Mouse (Mus musculus) c-Kit-negative CD71-positive TER-119-positive erythroid progenitor cells, embryonic 14.5 days (primary cell): ENCODE measurements around the gene Snapc4.

Experiments
- DNase-seq: peaks from one replicate; pipeline ENCODE4 v3.0.0-alpha.2; 2013; ENCODE audit warnings: low read depth, low spot score

Snapc4 gene

GRCm38 (mm10) chr2:26341510-26341981 is 38.9 kb downstream of the Snapc4 start:
- DNase-seq = no peak

DNA sequence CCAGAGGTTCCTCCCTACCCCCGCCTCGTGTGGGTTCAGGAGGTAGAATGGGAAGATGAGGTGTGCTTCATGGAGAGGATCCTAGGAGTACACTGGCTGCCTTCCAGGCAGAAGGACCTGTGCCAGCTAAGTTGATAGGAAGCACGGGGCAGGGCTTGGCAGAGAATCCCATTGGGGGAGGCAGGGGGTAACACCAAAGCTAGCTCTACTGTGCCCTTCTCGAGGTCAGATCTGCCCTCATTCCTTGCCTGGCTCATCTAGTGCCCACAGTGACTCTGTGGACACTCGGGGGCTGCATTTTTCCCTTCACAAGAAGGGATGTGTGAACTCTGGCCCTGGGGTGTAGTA is 41.3 kb downstream of the Snapc4 start:
- DNase-seq = no peak

- no peak for DNase-seq
These were observed 41.9 kb downstream of the Snapc4 start for GRCm38 (mm10) chr2:26338302-26339203.

- no peak for DNase-seq
These were observed 49.8 kb downstream of the Snapc4 start for GRCm38 (mm10) chr2:26330702-26331101.

- DNase-seq = no peak
These were observed 50.4 kb downstream of the Snapc4 start for GRCm38 (mm10) chr2:26330056-26330468.

GRCm38 (mm10) chr2:26329402-26329801 is 51.1 kb downstream of the Snapc4 start:
- DNase-seq = no peak

- no peak for DNase-seq
These were observed 52.6 kb downstream of the Snapc4 start for GRCm38 (mm10) chr2:26327852-26328251.

- DNase-seq = peak; percentile 33
These were observed 54.9 kb downstream of the Snapc4 start for GRCm38 (mm10) chr2:26325386-26326181.

GRCm38 (mm10) chr2:26324917-26325316 is 55.5 kb downstream of the Snapc4 start:
- no peak for DNase-seq

DNA sequence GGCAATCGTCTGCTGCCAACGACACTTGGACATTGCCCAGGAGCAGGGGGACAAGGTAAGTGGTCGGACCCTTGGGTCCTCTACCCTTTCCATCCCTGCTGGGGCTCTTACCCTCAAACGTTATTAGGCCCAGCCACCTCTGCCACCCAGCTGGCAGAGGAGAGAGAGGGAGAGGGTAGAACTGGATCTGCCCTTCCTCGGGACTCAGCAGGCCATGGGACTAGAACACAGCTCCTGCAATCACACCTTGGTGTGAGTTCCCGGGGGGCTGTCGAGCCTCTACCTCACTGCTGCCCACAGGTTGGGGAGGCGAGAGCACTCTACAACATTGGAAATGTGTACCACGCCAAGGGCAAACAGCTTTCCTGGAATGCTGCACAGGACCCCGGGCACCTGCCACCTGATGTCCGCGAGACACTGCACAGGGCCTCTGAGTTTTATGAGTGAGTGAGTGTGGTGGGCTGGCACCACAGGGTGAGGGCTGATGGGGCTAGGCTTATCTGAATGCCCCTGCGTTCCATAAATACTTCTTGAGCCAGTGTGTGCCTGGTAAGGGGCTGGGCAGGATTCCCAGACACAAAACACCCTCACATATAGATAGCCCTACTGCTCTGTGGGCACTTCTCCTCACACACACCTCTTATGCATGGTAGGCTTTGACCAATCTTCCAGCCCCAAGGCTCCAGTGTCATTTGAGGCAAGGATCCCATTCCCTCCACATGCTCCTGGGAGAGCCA is 56.7 kb downstream of the Snapc4 start:
- no peak for DNase-seq

GRCm38 (mm10) chr2:26320245-26321185 is 59.9 kb downstream of the Snapc4 start:
- no peak for DNase-seq

GRCm38 (mm10) chr2:26319519-26320244 is 60.8 kb downstream of the Snapc4 start:
- DNase-seq = no peak

DNA sequence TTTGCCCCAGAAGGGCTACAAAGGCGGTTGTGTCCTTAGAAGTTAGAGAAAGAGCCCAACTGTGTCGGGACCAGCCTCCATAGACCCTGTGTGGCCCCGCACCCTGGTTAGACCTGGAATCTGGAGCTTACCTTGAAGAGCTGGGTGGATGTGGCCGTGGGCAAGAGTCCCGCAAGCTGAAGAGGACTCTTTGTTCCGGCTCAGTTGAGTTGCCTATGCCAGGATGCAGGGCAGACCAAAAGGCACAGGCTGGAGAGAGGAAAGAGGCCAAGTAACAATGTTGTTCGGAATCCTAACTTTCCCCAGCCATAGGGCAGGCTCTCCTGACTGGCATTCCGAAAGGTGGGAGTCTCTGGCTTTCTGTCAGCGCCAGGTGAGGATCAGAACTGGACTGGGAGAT is 61.3 kb downstream of the Snapc4 start:
- DNase-seq = no peak

DNA sequence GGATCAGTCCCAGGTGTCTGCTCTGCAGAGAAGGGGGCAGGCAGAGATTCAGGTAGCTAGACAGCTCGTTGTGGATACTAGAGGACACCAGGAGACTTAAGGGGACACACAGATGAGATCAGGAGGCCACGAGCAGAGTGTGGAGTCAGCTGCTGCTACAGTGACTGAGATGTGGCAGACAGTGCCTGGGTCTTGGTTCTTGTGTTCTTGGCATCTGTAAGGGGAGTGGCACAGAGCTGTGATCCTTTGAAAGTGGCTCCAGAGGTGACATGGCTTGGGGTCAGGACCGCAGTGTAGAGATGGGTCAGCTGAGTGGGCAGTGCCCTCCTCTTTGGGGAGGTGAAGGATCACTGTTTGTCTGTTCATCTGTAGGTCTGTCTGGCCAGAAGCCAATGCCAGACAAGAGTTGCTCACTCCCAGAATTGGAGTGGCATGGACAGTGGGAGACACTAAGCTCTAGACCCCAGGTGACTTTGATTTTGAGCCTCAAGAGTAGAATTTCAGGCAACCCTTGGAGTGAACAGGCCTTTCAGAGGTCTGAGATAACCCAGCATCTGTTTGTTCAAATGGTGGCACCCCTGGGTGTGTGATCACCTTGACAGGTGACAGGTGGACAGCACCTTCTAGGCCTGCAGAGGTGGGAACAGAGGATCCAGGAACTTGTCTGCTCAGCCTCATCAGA is 62.3 kb downstream of the Snapc4 start:
- DNase-seq = no peak

DNA sequence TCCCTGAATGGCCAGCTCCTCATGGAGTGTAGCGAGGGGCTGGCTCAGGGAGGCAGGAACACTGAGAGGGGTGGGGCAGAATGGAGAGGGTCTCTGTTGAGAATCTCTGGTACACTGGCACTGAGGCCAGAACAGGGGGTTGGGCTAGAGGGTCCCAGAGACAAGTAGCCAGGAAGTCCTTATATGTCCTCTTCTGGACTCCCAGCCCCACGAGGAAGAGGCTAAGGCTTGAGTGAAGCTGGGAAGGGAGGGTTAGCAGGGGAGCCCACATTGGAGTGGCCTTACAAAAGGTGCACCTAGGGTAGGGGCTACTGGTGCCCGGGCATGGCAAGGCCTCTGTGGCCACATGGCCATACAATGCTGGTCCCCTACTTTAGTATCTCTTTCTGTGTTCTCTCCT is 63.1 kb downstream of the Snapc4 start:
- DNase-seq = no peak

DNA sequence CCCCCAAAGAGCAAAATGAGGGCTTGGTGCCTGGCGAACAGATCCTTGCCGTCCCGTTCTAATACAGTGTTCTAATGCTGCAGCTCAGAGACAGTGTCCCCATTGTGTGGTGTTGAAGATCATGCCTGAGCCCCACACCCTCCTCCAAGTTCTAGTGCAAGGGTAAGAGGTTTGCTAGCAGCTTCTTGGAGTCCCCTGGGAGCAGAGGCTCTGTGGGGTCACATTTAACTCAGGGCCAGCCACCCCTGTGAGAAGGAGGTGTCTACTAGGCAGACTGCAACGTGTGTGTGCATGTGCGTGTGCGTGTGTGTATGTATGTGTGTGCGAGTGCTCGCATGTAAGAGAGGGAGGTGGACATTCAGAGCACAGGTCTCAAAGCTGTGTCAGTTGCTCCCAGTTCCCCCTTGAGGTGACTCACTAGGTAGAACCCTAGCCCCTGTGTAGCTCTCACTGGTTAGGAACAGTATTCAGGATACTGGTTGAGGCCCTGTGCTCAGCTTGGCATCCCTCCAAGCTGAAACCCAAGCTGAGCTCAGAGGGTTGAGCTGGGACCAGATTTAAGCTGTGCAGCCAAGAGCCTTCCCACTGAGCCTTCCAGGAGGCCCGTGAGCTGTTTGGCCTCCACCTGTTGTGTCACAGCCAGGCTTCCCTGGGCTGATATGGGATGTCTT is 63.7 kb downstream of the Snapc4 start:
- no peak for DNase-seq

GRCm38 (mm10) chr2:26315925-26316311 is 64.5 kb downstream of the Snapc4 start:
- DNase-seq = no peak

DNA sequence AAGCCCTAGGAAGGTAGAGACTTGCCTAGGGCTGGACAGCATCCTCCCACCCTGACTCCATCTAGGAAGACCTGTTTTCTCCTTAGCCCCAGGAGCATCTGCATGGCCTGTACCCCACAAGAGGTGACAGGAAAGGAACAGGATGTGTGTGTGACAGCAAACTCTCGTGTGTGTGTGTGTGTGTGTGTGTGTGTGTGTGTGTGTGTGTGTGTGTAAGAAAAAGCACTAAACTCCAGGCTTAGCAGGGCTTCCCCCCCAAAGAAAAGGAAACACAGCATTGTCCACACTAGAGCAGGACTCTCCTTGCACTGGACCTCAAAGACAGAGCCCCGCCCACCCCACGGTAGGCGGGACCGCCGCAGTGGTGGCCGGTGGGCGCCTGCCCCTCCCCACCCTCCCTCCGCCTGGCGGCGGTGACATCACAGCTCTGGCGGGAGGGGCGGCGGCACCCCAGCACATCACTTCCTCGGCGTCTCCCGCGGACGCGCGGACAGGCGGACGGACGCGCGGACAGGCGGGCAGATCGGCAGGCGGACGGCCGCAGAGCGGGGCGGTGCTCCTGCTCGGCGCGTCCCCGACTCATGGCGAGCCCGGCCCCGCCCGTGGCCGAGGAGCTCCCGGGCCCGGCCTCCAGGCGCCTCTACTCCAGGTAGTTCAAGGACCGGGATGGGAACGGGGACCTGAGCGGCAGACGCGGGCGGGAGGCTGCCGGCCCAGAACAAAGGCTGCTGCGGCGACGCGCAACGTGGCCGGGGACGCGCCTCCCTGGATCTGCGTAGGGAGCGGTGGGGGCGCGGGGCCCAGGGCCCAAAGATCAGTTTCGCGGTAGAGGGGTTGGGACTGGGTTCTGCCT is 65.2 kb downstream of the Snapc4 start, which contains the start of gene Gpsm1:
Gpsm1 (plus strand) TSS at position 444 of the 853 bp plus-strand sequence.
- DNase-seq = no peak
